Mouse (Mus musculus) bone marrow, adult 2 months (tissue): Measurements from ENCODE around the gene A230050P20Rik.

Source experiments
- CTCF ChIP-seq: fragments of 200-500 bp; IDR thresholded peaks from 2 replicates; pipeline ENCODE4 v1.5.1; 2011; ENCODE audit warnings: low read length, control low read depth; ENCODE audit not compliant: control insufficient read depth, insufficient read depth
- POLR2A ChIP-seq: fragments of 200-500 bp; IDR thresholded peaks from 2 replicates; pipeline ENCODE4 v1.6.1; 2011; ENCODE audit warnings: low read depth, mild to moderate bottlenecking, control low read depth, low read length, borderline replicate concordance; ENCODE audit not compliant: control insufficient read depth

GRCm38 (mm10) chr9:20876318-20877117, 8.1 kb downstream of the A230050P20Rik start:
- TF ChIP-seq POLR2A (no peak), CTCF (no peak)
